Mouse (Mus musculus): ENCODE results near the gene Aox4.

- no peak for TF ChIP-seq CTCF (IDR thresholded peaks at IDR 0.05; ENCODE audit: low read depth, low read length)
- no peak for TF ChIP-seq POLR2A (IDR thresholded peaks at IDR 0.05; ENCODE audit: extremely low read depth, insufficient read depth, low read length)
Measured at GRCm38 (mm10) chr1:58238961-58239360, 28.8 kb downstream of the Aox4 start.

Data from liver, adult 2 months (tissue).